Mouse (Mus musculus): ENCODE data around the gene Cyp17a1. TPM values are rescaled to one million over a fixed set of nuclear protein-coding genes. Genes with fewer than 3 reads are reported as not detected.

Gene Cyp17a1
- polyA plus RNA-seq (2014; fragmentation: Illumina TruSeq; extraction: RNeasy Lipid Tissue Mini Kit (QIAGEN cat#74804); ENCODE audit: low read depth, low replicate concordance), result 291 TPM

GRCm38 (mm10) chr19:46672766-46673418 is at the start of gene Cyp17a1:
Gene Cyp17a1 (minus strand): TSS chr19:46673172.

DNA sequence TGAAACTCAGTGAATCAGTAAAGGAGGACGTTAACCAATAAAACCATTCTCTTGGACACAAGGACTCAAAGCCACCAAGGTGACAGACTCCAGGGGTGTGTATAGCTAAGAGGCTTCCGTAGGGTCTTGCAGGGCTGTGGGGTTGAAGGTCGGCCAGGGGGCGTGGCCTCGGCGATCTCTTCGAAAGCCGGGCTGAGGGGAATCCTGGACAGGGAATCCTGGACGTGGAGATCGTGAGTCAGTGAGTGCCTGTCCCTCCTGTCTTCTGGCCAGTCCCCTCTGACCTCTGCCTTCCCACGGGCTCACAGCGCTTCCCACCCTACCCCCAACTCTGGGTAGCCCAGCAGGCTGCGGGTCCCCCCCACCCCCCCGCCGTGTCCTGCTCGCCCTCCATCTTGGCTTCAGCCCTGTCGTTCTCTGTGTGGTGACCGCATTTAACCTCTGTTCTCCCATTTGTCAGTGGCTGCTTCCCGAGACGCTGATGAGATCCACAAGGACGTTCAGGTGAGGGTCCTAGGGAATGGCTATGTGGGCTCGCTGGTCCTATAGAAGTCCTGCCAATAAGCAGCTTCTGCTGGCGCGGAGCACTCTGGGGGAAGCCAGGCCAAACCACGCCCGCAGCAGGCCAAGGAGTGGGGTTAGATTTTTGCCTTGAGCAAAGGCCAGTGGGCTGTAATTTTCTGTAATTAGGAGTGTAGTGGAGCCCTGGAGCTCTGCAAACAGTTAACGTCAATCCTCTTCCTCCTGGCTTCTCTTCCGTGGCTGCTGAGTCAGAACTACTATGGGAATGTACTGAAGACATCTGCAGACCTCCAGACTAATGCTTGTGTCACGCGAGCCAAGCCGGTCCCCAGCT is 34.6 kb upstream of the Cyp17a1 start, which contains the start of gene As3mt:
Gene As3mt (plus strand): TSS at position 163 of the 856 bp plus-strand sequence.

DNA sequence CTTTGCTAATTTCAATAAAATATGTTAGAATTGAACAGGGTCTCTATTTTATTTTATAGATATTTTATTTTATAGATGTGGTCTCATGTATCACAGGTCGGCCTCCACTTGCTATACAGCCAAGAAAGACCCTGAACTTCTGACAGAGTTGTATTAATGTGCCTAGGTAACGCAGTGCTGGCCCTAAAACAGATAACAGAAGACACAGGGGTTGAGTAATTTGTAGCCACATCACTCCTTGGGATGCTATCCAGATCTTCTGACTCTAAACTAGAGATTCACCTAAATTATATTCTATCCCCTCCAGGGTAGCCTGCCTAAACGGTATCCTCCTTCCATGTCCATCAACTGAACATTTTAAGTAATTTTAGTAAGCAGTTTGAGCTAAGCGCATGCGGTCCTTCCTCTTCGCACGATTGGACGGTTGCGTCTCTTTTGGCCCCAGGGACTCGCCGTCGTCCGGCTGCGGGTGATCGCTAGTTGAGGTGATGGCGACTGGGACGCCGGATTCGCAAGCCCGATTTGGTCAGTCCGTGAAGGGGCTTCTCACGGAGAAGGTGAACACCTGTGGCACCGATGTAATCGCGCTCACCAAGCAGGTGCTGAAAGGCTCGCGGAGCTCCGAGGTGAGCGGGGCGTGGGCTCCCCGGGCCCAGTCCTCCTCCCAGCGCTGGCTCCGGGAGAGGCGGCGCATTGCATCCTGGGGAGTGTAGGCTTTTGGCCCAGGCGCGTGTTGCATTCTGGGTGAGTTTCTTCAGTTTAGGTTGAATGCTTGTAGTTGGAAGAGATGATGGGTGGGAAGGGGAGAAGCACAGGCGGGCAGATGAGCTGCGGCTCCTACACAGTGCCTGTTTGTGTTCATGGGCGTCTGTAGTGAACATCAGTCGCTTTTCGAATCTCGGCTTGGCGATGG is 16.7 kb upstream of the Cyp17a1 start, which contains the start of gene Borcs7:
Gene Borcs7 (plus strand): TSS at position 447 of the 913 bp plus-strand sequence.

Other genes with a start within 250 kb of the Cyp17a1 start
- gene Trim8, start 171.5 kb downstream of the Cyp17a1 start, polyA plus RNA-seq (2014; fragmentation: Illumina TruSeq; extraction: RNeasy Lipid Tissue Mini Kit (QIAGEN cat#74804); ENCODE audit: low read depth, low replicate concordance), result 0.36 TPM
- gene Arl3, start 100.0 kb downstream of the Cyp17a1 start, polyA plus RNA-seq (2014; fragmentation: Illumina TruSeq; extraction: RNeasy Lipid Tissue Mini Kit (QIAGEN cat#74804); ENCODE audit: low read depth, low replicate concordance), result 300 TPM
- gene Sfxn2, start 99.8 kb downstream of the Cyp17a1 start, polyA plus RNA-seq (2014; fragmentation: Illumina TruSeq; extraction: RNeasy Lipid Tissue Mini Kit (QIAGEN cat#74804); ENCODE audit: low read depth, low replicate concordance), result 2.3 TPM
- gene Wbp1l, start 74.1 kb downstream of the Cyp17a1 start, polyA plus RNA-seq (2014; fragmentation: Illumina TruSeq; extraction: RNeasy Lipid Tissue Mini Kit (QIAGEN cat#74804); ENCODE audit: low read depth, low replicate concordance), result 3.6 TPM
- gene Borcs7, start 16.7 kb upstream of the Cyp17a1 start, polyA plus RNA-seq (2014; fragmentation: Illumina TruSeq; extraction: RNeasy Lipid Tissue Mini Kit (QIAGEN cat#74804); ENCODE audit: low read depth, low replicate concordance), result 11.2 TPM
- 10.5 TPM for gene As3mt, start 34.3 kb upstream of the Cyp17a1 start, polyA plus RNA-seq (2014; fragmentation: Illumina TruSeq; extraction: RNeasy Lipid Tissue Mini Kit (QIAGEN cat#74804); ENCODE audit: low read depth, low replicate concordance)
- gene Cnnm2, start 88.4 kb upstream of the Cyp17a1 start, polyA plus RNA-seq (2014; fragmentation: Illumina TruSeq; extraction: RNeasy Lipid Tissue Mini Kit (QIAGEN cat#74804); ENCODE audit: low read depth, low replicate concordance), result 0.80 TPM

Data from testis, adult 10 weeks (tissue).